8 mouse cellular contexts compared by ENCODE assay signal in genomic region chr6:29402693-29403342, GRCm38 (mm10). TPM values are rescaled to one million over a fixed set of nuclear protein-coding genes. Genes with fewer than 3 reads are reported as not detected.
A peak's percentile ranks its signal among the peaks of the same experiment; 100 is the strongest.
DNase-seq lines count a peak whose midpoint lies in the region; ATAC-seq and TF ChIP-seq lines count a peak whose summit lies in the region.

No protein-coding gene starts in this region.

- no peak overlapping the region for H3K27ac ChIP-seq in kidney, embryonic 14.5 days (ENCODE audit: low read depth, low read length)
- no peak overlapping the region; the same call in 1 of the 2 replicates for H3K27ac ChIP-seq in limb, embryonic 10.5 days
- no peak overlapping the region for H3K27ac ChIP-seq in midbrain, postnatal 0 days (ENCODE audit: low read depth, low read length)

- H3K4me1 ChIP-seq in kidney, embryonic 14.5 days (ENCODE audit: control insufficient read depth, insufficient read depth, low read length) = 0 out of 2 replicates have a peak, but pooled peaks cover 4% of the 10 kb centered on the region
- peaks cover 9% of the 10 kb centered on the region for H3K4me1 ChIP-seq in limb, embryonic 10.5 days
- no peaks in the 10 kb centered on the region for H3K4me1 ChIP-seq in midbrain, postnatal 0 days (ENCODE audit: insufficient read depth, low read length)

- peak overlapping the region; percentile 21; the same call in 1 of the 2 replicates for H3K4me3 ChIP-seq in kidney, embryonic 14.5 days (ENCODE audit: low read length)
- H3K4me3 ChIP-seq in limb, embryonic 10.5 days = peak overlapping the region; percentile 44
- no peak overlapping the region for H3K4me3 ChIP-seq in midbrain, postnatal 0 days (ENCODE audit: low read depth, low read length)

- H3K9ac ChIP-seq in kidney, embryonic 14.5 days (ENCODE audit: low read depth, low read length) = no peak overlapping the region
- H3K9ac ChIP-seq in midbrain, postnatal 0 days (replicated peaks; ENCODE audit: low read length, poor library complexity, severe bottlenecking) = no peak overlapping the region

- H3K4me2 ChIP-seq in kidney, embryonic 14.5 days (replicated peaks; ENCODE audit: low read depth, low read length) = peak overlapping the region; percentile 40
- no peak overlapping the region for H3K4me2 ChIP-seq in midbrain, postnatal 0 days (ENCODE audit: low read depth, low read length, poor library complexity, severe bottlenecking)

- DNase-seq in kidney, adult 11 months = no peak
- DNase-seq in cerebellum, adult 9-11 months = peak; percentile 47
- DNase-seq in forelimb bud, embryonic 11.5 days (ENCODE audit: low read depth, low spot score) = peak; percentile 25
- peak; percentile 77 for DNase-seq in limb, embryonic 10.5 days (ENCODE audit: low spot score)
- DNase-seq in midbrain, postnatal 0 days (ENCODE audit: low spot score) = peak; percentile 8
- DNase-seq in Muller cell, postnatal 12 days (ENCODE audit: inconsistent ontology term) = no peak

- no peaks in the 10 kb centered on the region for H3K9me3 ChIP-seq in kidney, embryonic 14.5 days (ENCODE audit: control insufficient read depth, low read length)
- H3K9me3 ChIP-seq in limb, embryonic 10.5 days (replicated peaks) = no peaks in the 10 kb centered on the region
- no peaks in the 10 kb centered on the region for H3K9me3 ChIP-seq in midbrain, postnatal 0 days (ENCODE audit: low read length)

- no peaks in the 10 kb centered on the region for H3K36me3 ChIP-seq in kidney, embryonic 14.5 days (ENCODE audit: control insufficient read depth, insufficient read depth, low read length)
- peaks cover 29% of the 10 kb centered on the region for H3K36me3 ChIP-seq in limb, embryonic 10.5 days
- no peaks in the 10 kb centered on the region for H3K36me3 ChIP-seq in midbrain, postnatal 0 days (ENCODE audit: insufficient read depth, low read length)

- no peaks in the 10 kb centered on the region for H3K27me3 ChIP-seq in kidney, embryonic 14.5 days (ENCODE audit: control insufficient read depth, insufficient read depth, low read length)
- H3K27me3 ChIP-seq in limb, embryonic 10.5 days (ENCODE audit: low read depth, poor library complexity, severe bottlenecking) = peaks cover 10% of the 10 kb centered on the region; the same call in 1 of the 2 replicates
- H3K27me3 ChIP-seq in midbrain, postnatal 0 days (ENCODE audit: insufficient read depth, low read length) = no peaks in the 10 kb centered on the region

- WGBS in kidney, embryonic 14.5 days = 5% methylated on average over 34 of the region's 34 CpGs
- WGBS in limb, embryonic 10.5 days = 5% methylated on average over 34 of the region's 34 CpGs
- 13% methylated on average over 34 of the region's 34 CpGs for WGBS in midbrain, postnatal 0 days

- ATAC-seq in kidney, embryonic 14.5 days (ENCODE audit: low FRiP score, low TSS enrichment) = peak; percentile 57
- ATAC-seq in midbrain, postnatal 0 days (ENCODE audit: low FRiP score) = no peak
- ATAC-seq in erythroblast, adult 5-6 weeks (replicated peaks; ENCODE audit: low FRiP score, poor library complexity, severe bottlenecking) = no peak

- peak; percentile 22; the same call in 1 of the 2 replicates for TF ChIP-seq CTCF in midbrain, postnatal 0 days (IDR thresholded peaks at IDR 0.05)

RNA-seq across cellular contexts. Expression of gene Ccdc136, which starts 6.7 kb away (rescaled TPM):
- 22.8 and 30.3 TPM in 2 replicates for polyA plus RNA-seq in kidney, embryonic 14.5 days (2014; fragmentation: Nextera tagmentation; extraction: Ambion mirVana)
- 19.4 and 29.8 TPM in 2 replicates for polyA plus RNA-seq in limb, embryonic 10.5 days (2016; fragmentation: Nextera tagmentation; extraction: Ambion mirVana)
- 54.4 and 77.6 TPM in 2 replicates for total RNA-seq in midbrain, postnatal 0 days (2014; rRNA removed)
- polyA plus RNA-seq in midbrain, postnatal 0 days (2015; fragmentation: Nextera tagmentation; extraction: Ambion mirVana) = 50.8 and 51.9 TPM in 2 replicates
- total RNA-seq in erythroblast, adult 5-6 weeks (2015; ENCODE audit: low replicate concordance) = not detected in 2 replicates
- total RNA-seq in erythroblast, adult 5-6 weeks (2017; ENCODE audit: low replicate concordance) = not detected in 2 replicates

RNA-seq across cellular contexts. Expression of gene Opn1sw, which starts 14.6 kb away (rescaled TPM):
- 0.87 and 0.90 TPM in 2 replicates for polyA plus RNA-seq in kidney, embryonic 14.5 days (2014; fragmentation: Nextera tagmentation; extraction: Ambion mirVana)
- 0.34 and 0.38 TPM in 2 replicates for polyA plus RNA-seq in limb, embryonic 10.5 days (2016; fragmentation: Nextera tagmentation; extraction: Ambion mirVana)
- 0.11 and 0.14 TPM in 2 replicates for total RNA-seq in midbrain, postnatal 0 days (2014; rRNA removed)
- polyA plus RNA-seq in midbrain, postnatal 0 days (2015; fragmentation: Nextera tagmentation; extraction: Ambion mirVana) = 0.15 and 0.56 TPM in 2 replicates
- total RNA-seq in erythroblast, adult 5-6 weeks (2015; ENCODE audit: low replicate concordance) = not detected in 2 replicates
- total RNA-seq in erythroblast, adult 5-6 weeks (2017; ENCODE audit: low replicate concordance) = not detected in 2 replicates

RNA-seq across cellular contexts. Expression of gene Flnc, which starts 30.2 kb away (rescaled TPM):
- polyA plus RNA-seq in kidney, embryonic 14.5 days (2014; fragmentation: Nextera tagmentation; extraction: Ambion mirVana) = 5.5 and 8.3 TPM in 2 replicates
- 3.7 and 5.6 TPM in 2 replicates for polyA plus RNA-seq in limb, embryonic 10.5 days (2016; fragmentation: Nextera tagmentation; extraction: Ambion mirVana)
- total RNA-seq in midbrain, postnatal 0 days (2014; rRNA removed) = 11.1 and 12.0 TPM in 2 replicates
- 1.2 and 1.4 TPM in 2 replicates for polyA plus RNA-seq in midbrain, postnatal 0 days (2015; fragmentation: Nextera tagmentation; extraction: Ambion mirVana)
- total RNA-seq in erythroblast, adult 5-6 weeks (2015; ENCODE audit: low replicate concordance) = not detected in 2 replicates
- not detected in 2 replicates for total RNA-seq in erythroblast, adult 5-6 weeks (2017; ENCODE audit: low replicate concordance)

RNA-seq across cellular contexts. Expression of gene Calu, which starts 54.9 kb away (rescaled TPM):
- 195 and 382 TPM in 2 replicates for polyA plus RNA-seq in kidney, embryonic 14.5 days (2014; fragmentation: Nextera tagmentation; extraction: Ambion mirVana)
- polyA plus RNA-seq in limb, embryonic 10.5 days (2016; fragmentation: Nextera tagmentation; extraction: Ambion mirVana) = 220 and 268 TPM in 2 replicates
- total RNA-seq in midbrain, postnatal 0 days (2014; rRNA removed) = 124 and 142 TPM in 2 replicates
- polyA plus RNA-seq in midbrain, postnatal 0 days (2015; fragmentation: Nextera tagmentation; extraction: Ambion mirVana) = 124 and 131 TPM in 2 replicates
- total RNA-seq in erythroblast, adult 5-6 weeks (2015; ENCODE audit: low replicate concordance) = 23.1 and 25.1 TPM in 2 replicates
- total RNA-seq in erythroblast, adult 5-6 weeks (2017; ENCODE audit: low replicate concordance) = 34.1 and 52.3 TPM in 2 replicates

Comparison
In these comparisons a context has a peak if more than half of its experiments do, and no peak if none do; other contexts are left out.
1. DNase-seq: peak in cerebellum, adult 9-11 months (single experiment), forelimb bud, embryonic 11.5 days (single experiment), limb, embryonic 10.5 days (single experiment) and midbrain, postnatal 0 days (single experiment); none in kidney, adult 11 months (single experiment) and Muller cell, postnatal 12 days (single experiment).